Mouse (Mus musculus): Measurements from ENCODE around the gene Psmc1.

- TF ChIP-seq POLR2A (IDR thresholded peaks at IDR 0.05; ENCODE audit: insufficient read depth, low read length): no peak
- no peak for TF ChIP-seq EP300 (IDR thresholded peaks at IDR 0.05; ENCODE audit: insufficient read depth, low read depth, low read length)
- TF ChIP-seq CTCF (IDR thresholded peaks at IDR 0.05; ENCODE audit: low read depth, low read length): no peak
Measured at GRCm38 (mm10) chr12:100126968-100127865, 17.3 kb downstream of the Psmc1 start.
